Comparison of ENCODE assay signal across 13 mouse cellular contexts in the genomic region with DNA sequence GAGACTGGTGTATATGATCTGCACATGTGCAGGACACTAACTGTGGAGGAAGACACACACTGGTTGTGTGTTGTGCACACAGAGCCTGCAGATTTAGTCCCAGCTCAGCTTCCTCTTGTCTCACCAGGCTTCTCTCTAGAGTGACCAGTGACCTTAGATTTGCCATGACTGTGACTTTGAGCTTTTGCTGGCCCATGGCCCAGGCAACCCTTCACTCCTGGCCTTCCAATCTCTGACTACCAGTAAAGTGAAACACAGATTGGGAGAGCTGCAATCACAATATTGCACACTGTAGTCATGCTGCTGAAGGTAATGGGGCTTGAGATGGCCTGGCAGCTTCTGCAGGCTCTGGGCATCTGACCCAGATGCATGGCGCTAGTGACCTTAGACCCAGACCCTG.
A peak's percentile ranks its signal among the peaks of the same experiment; 100 is the strongest.
DNase-seq lines count a peak whose midpoint lies in the region; ATAC-seq and TF ChIP-seq lines count a peak whose summit lies in the region.
"Had no signal": no experiment of that assay in that cellular context is flagged by ENCODE, and none has a peak within 500 bp of the region (broad histone marks: within the 10 kb centered on the region; RNA-seq: fewer than 3 reads in every experiment).

No protein-coding gene starts in this region.

- no peaks in the 10 kb centered on the region for H3K9me3 ChIP-seq in heart, embryonic 13.5 days
- no peaks in the 10 kb centered on the region for H3K9me3 ChIP-seq in kidney, postnatal 0 days (replicated peaks; ENCODE audit: low read length)
- no peaks in the 10 kb centered on the region for H3K9me3 ChIP-seq in midbrain, embryonic 10.5 days (replicated peaks)
- H3K9me3 ChIP-seq in hindbrain, embryonic 16.5 days (ENCODE audit: control insufficient read depth, low read length): no peaks in the 10 kb centered on the region
- H3K9me3 ChIP-seq: intestine, embryonic 15.5 days; megakaryocyte, embryonic 14.5 days had no signal

- WGBS in heart, embryonic 13.5 days: 91% methylated on average over 1 of the region's 1 CpGs
- WGBS in kidney, postnatal 0 days: 96% methylated on average over 1 of the region's 1 CpGs
- WGBS in midbrain, embryonic 10.5 days: 95% methylated on average over 1 of the region's 1 CpGs
- WGBS in hindbrain, embryonic 16.5 days: 94% methylated on average over 1 of the region's 1 CpGs

- no peak for ATAC-seq in heart, embryonic 13.5 days (ENCODE audit: extremely low read depth, insufficient number of reproducible peaks, low FRiP score, low TSS enrichment)
- ATAC-seq in kidney, postnatal 0 days (replicated peaks; ENCODE audit: low FRiP score, low read depth): no peak
- ATAC-seq in hindbrain, embryonic 16.5 days: no peak
- ATAC-seq: forebrain, postnatal 0 days; intestine, embryonic 15.5 days had no signal

- H3K36me3 ChIP-seq in heart, embryonic 13.5 days: peaks cover 39% of the 10 kb centered on the region
- 0 out of 2 replicates have a peak, but pooled peaks cover 5% of the 10 kb centered on the region for H3K36me3 ChIP-seq in kidney, postnatal 0 days (ENCODE audit: insufficient read depth, low read length)
- H3K36me3 ChIP-seq in midbrain, embryonic 10.5 days: peaks cover 42% of the 10 kb centered on the region
- 0 out of 2 replicates have a peak, but pooled peaks cover 2% of the 10 kb centered on the region for H3K36me3 ChIP-seq in hindbrain, embryonic 16.5 days (ENCODE audit: control insufficient read depth, insufficient read depth, low read length)
- H3K36me3 ChIP-seq: intestine, embryonic 15.5 days had no signal

- no peaks in the 10 kb centered on the region for H3K27me3 ChIP-seq in heart, embryonic 13.5 days (replicated peaks)
- no peaks in the 10 kb centered on the region for H3K27me3 ChIP-seq in kidney, postnatal 0 days (ENCODE audit: insufficient read depth, low read length)
- no peaks in the 10 kb centered on the region for H3K27me3 ChIP-seq in midbrain, embryonic 10.5 days (ENCODE audit: low read depth, poor library complexity, severe bottlenecking)
- H3K27me3 ChIP-seq in hindbrain, embryonic 16.5 days (replicated peaks; ENCODE audit: control insufficient read depth, insufficient read depth, low read length): no peaks in the 10 kb centered on the region
- H3K27me3 ChIP-seq: intestine, embryonic 15.5 days had no signal

- TF ChIP-seq CTCF in kidney, postnatal 0 days (IDR thresholded peaks at IDR 0.05; ENCODE audit: low read depth): no peak

- H3K4me2 ChIP-seq in heart, embryonic 13.5 days: no peak overlapping the region
- H3K4me2 ChIP-seq in kidney, postnatal 0 days (ENCODE audit: low read length): no peak overlapping the region
- no peak overlapping the region for H3K4me2 ChIP-seq in hindbrain, embryonic 16.5 days (ENCODE audit: low read length)
- H3K4me2 ChIP-seq: intestine, embryonic 15.5 days had no signal

- H3K9ac ChIP-seq in heart, embryonic 13.5 days: peak overlapping the region; percentile 40; the same call in 1 of the 2 replicates
- no peak overlapping the region for H3K9ac ChIP-seq in kidney, postnatal 0 days (ENCODE audit: low read depth, low read length)
- no peak overlapping the region for H3K9ac ChIP-seq in hindbrain, embryonic 16.5 days (ENCODE audit: low read depth, low read length)
- H3K9ac ChIP-seq: forebrain, postnatal 0 days; intestine, embryonic 15.5 days had no signal

- intact Hi-C loops in heart, postnatal 25 days (cut with DNase I): no loop called here

- DNase-seq in heart, adult 9 months (ENCODE audit: low spot score in 2 of 2): peak; percentile 50 to 67
- no peak for DNase-seq in heart, postnatal 25 days (ENCODE audit: low spot score)
- DNase-seq in adrenal gland, postnatal 10 days: peak; percentile 68
- DNase-seq in kidney, postnatal 0 days (ENCODE audit: low spot score): no peak
- no peak for DNase-seq in embryo, embryonic 9.5 days (ENCODE audit: extremely low spot score)
- no peak for DNase-seq in midbrain, embryonic 10.5 days (ENCODE audit: low spot score)
- DNase-seq: cerebellum, postnatal 14 days; forebrain, postnatal 0 days; lung, adult 18-20 months had no signal

- H3K27ac ChIP-seq in heart, embryonic 13.5 days (replicated peaks): peak overlapping the region; percentile 53
- peak overlapping the region; percentile 50 for H3K27ac ChIP-seq in kidney, postnatal 0 days
- no peak overlapping the region for H3K27ac ChIP-seq in midbrain, embryonic 10.5 days (replicated peaks)
- no peak overlapping the region for H3K27ac ChIP-seq in hindbrain, embryonic 16.5 days (ENCODE audit: low read depth, low read length)
- H3K27ac ChIP-seq: intestine, embryonic 15.5 days had no signal

- H3K4me3 ChIP-seq in heart, embryonic 13.5 days: no peak overlapping the region
- H3K4me3 ChIP-seq in kidney, postnatal 0 days (replicated peaks; ENCODE audit: low read depth, low read length): no peak overlapping the region
- H3K4me3 ChIP-seq in midbrain, embryonic 10.5 days: no peak overlapping the region
- H3K4me3 ChIP-seq in hindbrain, embryonic 16.5 days (ENCODE audit: low read length): no peak overlapping the region
- H3K4me3 ChIP-seq: intestine, embryonic 15.5 days had no signal

- peaks cover 48% of the 10 kb centered on the region for H3K4me1 ChIP-seq in heart, embryonic 13.5 days
- peaks cover 35% of the 10 kb centered on the region for H3K4me1 ChIP-seq in kidney, postnatal 0 days (replicated peaks; ENCODE audit: insufficient read depth, low read length)
- H3K4me1 ChIP-seq in midbrain, embryonic 10.5 days: no peaks in the 10 kb centered on the region
- H3K4me1 ChIP-seq in hindbrain, embryonic 16.5 days (ENCODE audit: control insufficient read depth, insufficient read depth, low read depth, low read length): no peaks in the 10 kb centered on the region
- H3K4me1 ChIP-seq: intestine, embryonic 15.5 days had no signal

Comparison
In these comparisons a context has a peak if more than half of its experiments do, and no peak if none do; other contexts are left out.
1. DNase-seq: peak in heart, adult 9 months (2 of 2) and adrenal gland, postnatal 10 days (single experiment); none in heart, postnatal 25 days (single experiment), kidney, postnatal 0 days (single experiment), embryo, embryonic 9.5 days (single experiment) and midbrain, embryonic 10.5 days (single experiment).
2. H3K27ac ChIP-seq: peak in heart, embryonic 13.5 days (single experiment) and kidney, postnatal 0 days (single experiment); none in midbrain, embryonic 10.5 days (single experiment) and hindbrain, embryonic 16.5 days (single experiment).